ENCODE assay signal across 24 mouse cellular contexts in the genomic region with DNA sequence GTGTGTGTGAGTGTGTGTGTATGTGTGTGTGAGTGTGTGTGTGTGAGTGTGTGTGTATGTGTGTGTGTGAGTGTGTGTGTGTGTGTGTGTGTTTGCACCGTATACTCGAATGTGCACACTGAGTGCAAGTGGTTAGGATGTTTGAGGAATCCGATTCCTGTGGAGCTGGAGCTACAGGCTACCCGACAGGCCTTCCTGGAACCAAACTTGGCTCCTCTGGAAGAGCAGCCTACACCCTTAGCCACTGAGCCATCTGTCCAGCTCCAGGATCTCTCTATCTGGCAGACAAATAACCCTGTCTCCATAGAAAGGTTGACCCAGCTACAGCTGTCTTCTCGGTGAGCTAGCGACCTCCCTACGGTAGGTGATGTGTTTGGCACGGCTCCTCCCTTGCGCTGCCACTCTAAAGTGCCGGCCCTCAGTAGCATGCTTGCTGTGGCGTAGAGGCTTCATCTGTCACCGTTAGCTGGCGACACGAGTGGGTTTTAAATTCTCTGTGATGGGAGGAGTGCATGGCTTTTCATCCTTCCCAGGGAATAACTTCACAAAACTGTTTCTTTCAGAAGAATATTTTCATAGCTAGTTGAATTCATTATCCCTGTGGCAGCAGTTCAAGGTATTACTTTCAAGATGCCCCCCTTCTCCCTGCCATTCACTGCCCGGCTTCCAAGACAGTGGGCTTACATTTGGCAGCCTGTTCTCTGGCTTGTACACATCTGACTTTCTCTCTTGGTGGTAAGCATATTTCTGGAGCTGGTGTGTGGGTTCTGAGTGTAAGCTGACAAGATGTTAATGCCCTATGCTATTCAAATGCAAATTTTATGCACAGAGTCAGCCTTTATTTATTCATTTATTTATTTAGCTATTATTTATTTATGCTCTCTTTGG.
DNase-seq lines count a peak whose midpoint lies in the region; ATAC-seq and TF ChIP-seq lines count a peak whose summit lies in the region.
"Had no signal": no experiment of that assay in that cellular context is flagged by ENCODE, and none has a peak within 500 bp of the region (broad histone marks: within the 10 kb centered on the region; RNA-seq: fewer than 3 reads in every experiment).

No protein-coding gene starts in this region.

- H3K4me1 ChIP-seq in forebrain, embryonic 15.5 days, result 0 out of 2 replicates have a peak, but pooled peaks cover 7% of the 10 kb centered on the region
- H3K4me1 ChIP-seq in forebrain, embryonic 11.5 days (replicated peaks; ENCODE audit: control insufficient read depth, insufficient read depth, low read length), result no peaks in the 10 kb centered on the region
- H3K4me1 ChIP-seq in hindbrain, embryonic 15.5 days (replicated peaks), result peaks cover 5% of the 10 kb centered on the region; the same call in 1 of the 2 replicates
- H3K4me1 ChIP-seq in hindbrain, embryonic 11.5 days (replicated peaks; ENCODE audit: control insufficient read depth, insufficient read depth, low read length), result no peaks in the 10 kb centered on the region
- H3K4me1 ChIP-seq in midbrain, embryonic 16.5 days (ENCODE audit: control insufficient read depth, insufficient read depth, low read length), result peaks cover 3% of the 10 kb centered on the region; the same call in 1 of the 2 replicates
- H3K4me1 ChIP-seq: limb, embryonic 15.5 days; liver, embryonic 15.5 days; midbrain, embryonic 12.5 days; stomach, embryonic 15.5 days had no signal

- no peak for DNase-seq in forebrain, embryonic 11.5 days (ENCODE audit: low spot score)
- no peak for DNase-seq in hindbrain, embryonic 11.5 days (ENCODE audit: low spot score)
- DNase-seq in brain, embryonic 14.5 days (ENCODE audit: low read depth), result peak; percentile 56
- no peak for DNase-seq in spleen, adult 12 weeks (ENCODE audit: low spot score)
- DNase-seq: adrenal gland, postnatal 36 days; gastrocnemius, postnatal 36 days; heart, postnatal 10 days; kidney, adult 2 months; kidney, postnatal 10 days; layer of hippocampus, postnatal 36 days; right cerebral cortex, postnatal 25 days; thymus, adult 2 months had no signal

- H3K4me2 ChIP-seq in forebrain, embryonic 15.5 days (replicated peaks), result no peak overlapping the region
- H3K4me2 ChIP-seq in forebrain, embryonic 11.5 days (ENCODE audit: low read depth, low read length, severe bottlenecking), result no peak overlapping the region
- no peak overlapping the region for H3K4me2 ChIP-seq in hindbrain, embryonic 15.5 days
- no peak overlapping the region for H3K4me2 ChIP-seq in hindbrain, embryonic 11.5 days (replicated peaks; ENCODE audit: low read depth, low read length)
- H3K4me2 ChIP-seq in midbrain, embryonic 16.5 days (ENCODE audit: low read length), result no peak overlapping the region
- H3K4me2 ChIP-seq: heart, embryonic 11.5 days; limb, embryonic 15.5 days; liver, embryonic 15.5 days; midbrain, embryonic 12.5 days; stomach, embryonic 15.5 days had no signal

- 60% methylated on average over 15 of the region's 15 CpGs for WGBS in forebrain, embryonic 15.5 days
- 89% methylated on average over 15 of the region's 15 CpGs for WGBS in forebrain, embryonic 11.5 days
- 55% methylated on average over 15 of the region's 15 CpGs for WGBS in hindbrain, embryonic 15.5 days
- 81% methylated on average over 15 of the region's 15 CpGs for WGBS in hindbrain, embryonic 11.5 days
- 56% methylated on average over 15 of the region's 15 CpGs for WGBS in midbrain, embryonic 16.5 days

- H3K4me3 ChIP-seq in forebrain, embryonic 15.5 days, result no peak overlapping the region
- H3K4me3 ChIP-seq in forebrain, embryonic 11.5 days (ENCODE audit: low read depth, low read length), result no peak overlapping the region
- H3K4me3 ChIP-seq in hindbrain, embryonic 15.5 days, result no peak overlapping the region
- no peak overlapping the region for H3K4me3 ChIP-seq in hindbrain, embryonic 11.5 days (ENCODE audit: low read depth, low read length)
- H3K4me3 ChIP-seq in midbrain, embryonic 16.5 days (ENCODE audit: low read depth, low read length), result no peak overlapping the region
- H3K4me3 ChIP-seq: erythroblast, embryonic 14.5 days; layer of hippocampus, adult 2 months; limb, embryonic 15.5 days; liver, embryonic 15.5 days; midbrain, embryonic 12.5 days; stomach, embryonic 15.5 days had no signal

- no peak overlapping the region; the same call in 1 of the 2 replicates for H3K27ac ChIP-seq in forebrain, embryonic 15.5 days (replicated peaks)
- no peak overlapping the region for H3K27ac ChIP-seq in forebrain, embryonic 11.5 days (ENCODE audit: low read depth, low read length)
- H3K27ac ChIP-seq in hindbrain, embryonic 15.5 days (replicated peaks), result no peak overlapping the region
- no peak overlapping the region for H3K27ac ChIP-seq in hindbrain, embryonic 11.5 days (ENCODE audit: low read depth, low read length)
- peak overlapping the region; percentile 48; the same call in 1 of the 2 replicates for H3K27ac ChIP-seq in midbrain, embryonic 16.5 days (ENCODE audit: low read length)
- H3K27ac ChIP-seq: layer of hippocampus, adult 2 months; limb, embryonic 15.5 days; liver, embryonic 15.5 days; macrophage; midbrain, embryonic 12.5 days; stomach, embryonic 15.5 days had no signal

- no peaks in the 10 kb centered on the region for H3K27me3 ChIP-seq in forebrain, embryonic 15.5 days
- no peaks in the 10 kb centered on the region for H3K27me3 ChIP-seq in forebrain, embryonic 11.5 days (ENCODE audit: control insufficient read depth, insufficient read depth, low read length)
- H3K27me3 ChIP-seq in hindbrain, embryonic 15.5 days, result no peaks in the 10 kb centered on the region
- no peaks in the 10 kb centered on the region for H3K27me3 ChIP-seq in hindbrain, embryonic 11.5 days (ENCODE audit: control insufficient read depth, insufficient read depth, low read length)
- H3K27me3 ChIP-seq in midbrain, embryonic 16.5 days (ENCODE audit: control insufficient read depth, insufficient read depth, low read depth, low read length), result no peaks in the 10 kb centered on the region
- H3K27me3 ChIP-seq: limb, embryonic 15.5 days; liver, embryonic 15.5 days; midbrain, embryonic 12.5 days; stomach, embryonic 15.5 days had no signal

- no peak for TF ChIP-seq POLR2A in brain, embryonic 14.5 days (IDR thresholded peaks at IDR 0.05; ENCODE audit: borderline replicate concordance, extremely low read depth, insufficient read depth, insufficient read length, poor library complexity, severe bottlenecking)

- H3K9me3 ChIP-seq in forebrain, embryonic 15.5 days, result no peaks in the 10 kb centered on the region
- H3K9me3 ChIP-seq in forebrain, embryonic 11.5 days (ENCODE audit: control insufficient read depth, low read length), result no peaks in the 10 kb centered on the region
- no peaks in the 10 kb centered on the region for H3K9me3 ChIP-seq in hindbrain, embryonic 15.5 days
- H3K9me3 ChIP-seq in hindbrain, embryonic 11.5 days (ENCODE audit: control insufficient read depth, low read length), result no peaks in the 10 kb centered on the region
- no peaks in the 10 kb centered on the region for H3K9me3 ChIP-seq in midbrain, embryonic 16.5 days (replicated peaks; ENCODE audit: control insufficient read depth, low read length, poor library complexity, severe bottlenecking)
- H3K9me3 ChIP-seq: limb, embryonic 15.5 days; liver, embryonic 15.5 days; midbrain, embryonic 12.5 days; stomach, embryonic 15.5 days had no signal

- 0 out of 2 replicates have a peak, but pooled peaks have one; percentile 43 for ATAC-seq in forebrain, embryonic 15.5 days (replicated peaks)
- no peak for ATAC-seq in forebrain, embryonic 11.5 days (replicated peaks; ENCODE audit: low FRiP score)
- ATAC-seq in hindbrain, embryonic 15.5 days (ENCODE audit: low FRiP score, low read depth), result peak; percentile 69
- no peak for ATAC-seq in hindbrain, embryonic 11.5 days (ENCODE audit: low FRiP score)
- peak; percentile 60; the same call in 1 of the 2 replicates for ATAC-seq in midbrain, embryonic 16.5 days
- ATAC-seq: inflammation-experienced regulatory T-cells, adult 6 months had no signal

- H3K9ac ChIP-seq in forebrain, embryonic 15.5 days (replicated peaks), result no peak overlapping the region
- H3K9ac ChIP-seq in forebrain, embryonic 11.5 days (ENCODE audit: low read length), result no peak overlapping the region
- H3K9ac ChIP-seq in hindbrain, embryonic 15.5 days, result no peak overlapping the region
- H3K9ac ChIP-seq in hindbrain, embryonic 11.5 days (ENCODE audit: low read depth, low read length), result no peak overlapping the region
- H3K9ac ChIP-seq in midbrain, embryonic 16.5 days (ENCODE audit: low read depth, low read length), result no peak overlapping the region
- H3K9ac ChIP-seq: limb, embryonic 15.5 days; liver, embryonic 15.5 days; midbrain, embryonic 12.5 days; stomach, embryonic 15.5 days had no signal

- H3K36me3 ChIP-seq in forebrain, embryonic 15.5 days, result no peaks in the 10 kb centered on the region
- no peaks in the 10 kb centered on the region for H3K36me3 ChIP-seq in forebrain, embryonic 11.5 days (ENCODE audit: control insufficient read depth, insufficient read depth, low read length)
- no peaks in the 10 kb centered on the region for H3K36me3 ChIP-seq in hindbrain, embryonic 15.5 days
- no peaks in the 10 kb centered on the region for H3K36me3 ChIP-seq in hindbrain, embryonic 11.5 days (ENCODE audit: control insufficient read depth, insufficient read depth, low read length)
- no peaks in the 10 kb centered on the region for H3K36me3 ChIP-seq in midbrain, embryonic 16.5 days (ENCODE audit: control insufficient read depth, insufficient read depth, low read length)
- H3K36me3 ChIP-seq: limb, embryonic 15.5 days; liver, embryonic 15.5 days; midbrain, embryonic 12.5 days; stomach, embryonic 15.5 days had no signal

- no peak for TF ChIP-seq CTCF in brain, embryonic 14.5 days (IDR thresholded peaks at IDR 0.05; ENCODE audit: borderline replicate concordance, extremely low read depth, insufficient read depth, insufficient read length)

Comparison
In these comparisons a context has a peak if more than half of its experiments do, and no peak if none do; other contexts are left out.
1. ATAC-seq: peak in forebrain, embryonic 15.5 days (single experiment), hindbrain, embryonic 15.5 days (single experiment) and midbrain, embryonic 16.5 days (single experiment); none in forebrain, embryonic 11.5 days (single experiment) and hindbrain, embryonic 11.5 days (single experiment).